Mouse (Mus musculus): ENCODE results near the gene Slc51b. TPM values are rescaled to one million over a fixed set of nuclear protein-coding genes. Genes with fewer than 3 reads are reported as not detected.

Slc51b gene
- polyA plus RNA-seq (2012; rRNA removed) = 13.0 and 15.0 TPM in 2 replicates

DNA sequence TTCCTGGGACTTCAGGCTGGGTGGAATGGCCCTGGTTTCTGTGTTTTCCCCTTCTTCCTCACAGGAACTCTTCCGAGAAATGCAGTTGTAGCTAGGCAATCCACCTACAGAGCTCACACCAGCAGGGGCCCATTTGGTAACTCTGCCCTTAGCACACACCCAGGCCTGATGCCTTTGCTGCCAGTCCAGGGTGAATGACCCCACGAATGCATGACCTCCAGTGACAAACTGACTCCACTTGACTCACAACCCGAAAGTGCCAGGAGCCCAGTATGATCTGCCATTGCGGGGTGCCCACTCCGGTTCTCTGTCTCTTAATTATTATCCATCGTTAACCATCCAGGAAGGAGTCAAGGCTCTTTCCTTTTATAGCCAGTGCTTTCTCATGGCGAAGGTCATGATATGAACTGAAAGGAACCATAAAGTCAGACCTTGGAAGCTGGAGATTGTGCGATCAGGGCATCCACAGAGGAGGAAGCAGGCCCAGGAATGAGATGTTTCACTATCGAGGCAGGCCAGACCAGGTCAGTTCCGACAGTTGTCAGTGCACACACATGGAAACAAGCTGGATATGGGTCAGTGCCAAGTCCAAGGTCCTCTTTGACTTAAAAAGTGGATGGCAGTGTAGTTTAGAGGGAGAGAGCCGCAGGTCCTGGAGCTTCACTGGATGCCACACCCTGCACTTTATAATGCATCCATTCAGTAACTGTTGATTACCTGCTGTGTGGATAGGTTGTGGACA lies at the start of gene Slc51b:
TSS of gene Slc51b (minus strand) at position 196 of the 742 bp plus-strand sequence.
- no peak for TF ChIP-seq POLR2A (IDR thresholded peaks at IDR 0.05; ENCODE audit: low read depth, low read length)
- TF ChIP-seq CTCF (conservative IDR thresholded peaks at IDR 0.05; ENCODE audit: insufficient read depth, insufficient read length, low read depth, low read length) = no peak
- peak within 1 kb of the TSS; percentile 49 for H3K4me3 ChIP-seq (ENCODE audit: insufficient read depth, low read depth, low read length)
- H3K4me1 ChIP-seq (ENCODE audit: control insufficient read depth, insufficient read depth, low read length) = peaks cover 17% of the 10 kb centered on the region
- H3K27ac ChIP-seq (ENCODE audit: insufficient read depth, low read depth, low read length) = peak within 1 kb of the TSS; percentile 77
- no peaks in the 10 kb centered on the region for H3K36me3 ChIP-seq (ENCODE audit: control insufficient read depth, insufficient read depth, low read length)
- DNase-seq = peak; percentile 90
- WGBS = 57% methylated on average over 11 of the region's 11 CpGs
- H3K27me3 ChIP-seq (replicated peaks; ENCODE audit: control insufficient read depth, insufficient read depth, low read length) = no peaks in the 10 kb centered on the region

GRCm38 (mm10) chr9:65467686-65468085 lies 44.9 kb upstream of the Slc51b start:
- WGBS = 42% methylated on average over 11 of the region's 11 CpGs
- H3K4me1 ChIP-seq (ENCODE audit: control insufficient read depth, insufficient read depth, low read length) = no peaks in the 10 kb centered on the region
- H3K4me3 ChIP-seq (ENCODE audit: insufficient read depth, low read depth, low read length) = no peak overlapping the region
- no peak for TF ChIP-seq CTCF (conservative IDR thresholded peaks at IDR 0.05; ENCODE audit: insufficient read depth, insufficient read length, low read depth, low read length)
- TF ChIP-seq POLR2A (IDR thresholded peaks at IDR 0.05; ENCODE audit: low read depth, low read length) = no peak
- H3K27ac ChIP-seq (ENCODE audit: insufficient read depth, low read depth, low read length) = no peak overlapping the region
- H3K27me3 ChIP-seq (replicated peaks; ENCODE audit: control insufficient read depth, insufficient read depth, low read length) = no peaks in the 10 kb centered on the region
- DNase-seq = peak; percentile 15
- H3K36me3 ChIP-seq (ENCODE audit: control insufficient read depth, insufficient read depth, low read length) = no peaks in the 10 kb centered on the region

- Histone ChIP-seq H3K36me3 (ENCODE audit: control insufficient read depth, insufficient read depth, low read length) (no peaks in the 10 kb centered on the region), H3K4me1 (ENCODE audit: control insufficient read depth, insufficient read depth, low read length) (peaks cover 6% of the 10 kb centered on the region; the same call in 1 of the 2 replicates), H3K27ac (ENCODE audit: insufficient read depth, low read depth, low read length) (no peak overlapping the region), H3K4me3 (ENCODE audit: insufficient read depth, low read depth, low read length) (no peak overlapping the region), H3K27me3 (replicated peaks; ENCODE audit: control insufficient read depth, insufficient read depth, low read length) (no peaks in the 10 kb centered on the region)
- 65% methylated on average over 2 of the region's 2 CpGs for WGBS
- DNase-seq = peak; percentile 8
- no peak for TF ChIP-seq CTCF (conservative IDR thresholded peaks at IDR 0.05; ENCODE audit: insufficient read depth, insufficient read length, low read depth, low read length)
- TF ChIP-seq POLR2A (IDR thresholded peaks at IDR 0.05; ENCODE audit: low read depth, low read length) = no peak
These were observed 42.5 kb upstream of the Slc51b start for GRCm38 (mm10) chr9:65465241-65465640.

- Histone ChIP-seq H3K4me3 (ENCODE audit: insufficient read depth, low read depth, low read length) (no peak overlapping the region), H3K27me3 (replicated peaks; ENCODE audit: control insufficient read depth, insufficient read depth, low read length) (no peaks in the 10 kb centered on the region), H3K27ac (ENCODE audit: insufficient read depth, low read depth, low read length) (no peak overlapping the region), H3K4me1 (ENCODE audit: control insufficient read depth, insufficient read depth, low read length) (peaks cover 8% of the 10 kb centered on the region; the same call in 1 of the 2 replicates), H3K36me3 (ENCODE audit: control insufficient read depth, insufficient read depth, low read length) (no peaks in the 10 kb centered on the region)
- TF ChIP-seq POLR2A (IDR thresholded peaks at IDR 0.05; ENCODE audit: low read depth, low read length) (no peak), CTCF (conservative IDR thresholded peaks at IDR 0.05; ENCODE audit: insufficient read depth, insufficient read length, low read depth, low read length) (no peak)
- WGBS = 76% methylated on average over 6 of the region's 6 CpGs
- peak; percentile 69 for DNase-seq
These were observed 41.4 kb upstream of the Slc51b start for GRCm38 (mm10) chr9:65464161-65464560.

DNA sequence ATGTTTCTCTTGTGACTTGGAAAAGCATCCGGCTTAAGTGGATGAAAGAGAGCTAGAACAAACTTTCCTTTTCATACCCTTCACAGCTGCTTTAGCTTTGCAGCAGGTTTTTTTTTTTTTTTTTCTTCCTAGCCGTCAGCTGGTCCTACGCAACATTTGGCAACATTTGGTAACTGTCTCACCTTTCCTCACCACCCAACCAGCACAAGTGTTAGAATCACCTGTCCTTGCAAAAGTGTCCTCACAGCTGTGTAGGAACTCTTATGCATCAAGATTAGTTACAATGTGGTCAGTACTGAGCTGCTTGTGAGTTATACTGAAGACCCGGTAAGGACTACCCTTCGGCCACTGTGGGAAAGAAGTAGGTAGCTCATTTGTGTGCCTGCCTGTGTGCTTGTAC lies 39.8 kb upstream of the Slc51b start:
- DNase-seq = no peak
- Histone ChIP-seq H3K36me3 (ENCODE audit: control insufficient read depth, insufficient read depth, low read length) (no peaks in the 10 kb centered on the region), H3K27me3 (replicated peaks; ENCODE audit: control insufficient read depth, insufficient read depth, low read length) (no peaks in the 10 kb centered on the region), H3K4me3 (ENCODE audit: insufficient read depth, low read depth, low read length) (no peak overlapping the region), H3K4me1 (ENCODE audit: control insufficient read depth, insufficient read depth, low read length) (peaks cover 8% of the 10 kb centered on the region; the same call in 1 of the 2 replicates), H3K27ac (ENCODE audit: insufficient read depth, low read depth, low read length) (no peak overlapping the region)
- WGBS = 63% methylated on average over 5 of the region's 5 CpGs
- no peak for TF ChIP-seq POLR2A (IDR thresholded peaks at IDR 0.05; ENCODE audit: low read depth, low read length)
- no peak for TF ChIP-seq CTCF (conservative IDR thresholded peaks at IDR 0.05; ENCODE audit: insufficient read depth, insufficient read length, low read depth, low read length)

GRCm38 (mm10) chr9:65460732-65461442 lies 38.1 kb upstream of the Slc51b start, which contains the start of gene Spg21:
Spg21 (plus strand) TSS chr9:65460947.
- no peak for TF ChIP-seq POLR2A (IDR thresholded peaks at IDR 0.05; ENCODE audit: low read depth, low read length)
- no peak for TF ChIP-seq CTCF (conservative IDR thresholded peaks at IDR 0.05; ENCODE audit: insufficient read depth, insufficient read length, low read depth, low read length)
- WGBS = under 1% methylated on average over 53 of the region's 53 CpGs
- Histone ChIP-seq H3K36me3 (ENCODE audit: control insufficient read depth, insufficient read depth, low read length) (no peaks in the 10 kb centered on the region), H3K27ac (ENCODE audit: insufficient read depth, low read depth, low read length) (peak within 1 kb of the TSS; percentile 72), H3K27me3 (replicated peaks; ENCODE audit: control insufficient read depth, insufficient read depth, low read length) (no peaks in the 10 kb centered on the region), H3K4me1 (ENCODE audit: control insufficient read depth, insufficient read depth, low read length) (peaks cover 8% of the 10 kb centered on the region; the same call in 1 of the 2 replicates), H3K4me3 (ENCODE audit: insufficient read depth, low read depth, low read length) (peak within 1 kb of the TSS; percentile 90)
- DNase-seq = peak; percentile 97

DNA sequence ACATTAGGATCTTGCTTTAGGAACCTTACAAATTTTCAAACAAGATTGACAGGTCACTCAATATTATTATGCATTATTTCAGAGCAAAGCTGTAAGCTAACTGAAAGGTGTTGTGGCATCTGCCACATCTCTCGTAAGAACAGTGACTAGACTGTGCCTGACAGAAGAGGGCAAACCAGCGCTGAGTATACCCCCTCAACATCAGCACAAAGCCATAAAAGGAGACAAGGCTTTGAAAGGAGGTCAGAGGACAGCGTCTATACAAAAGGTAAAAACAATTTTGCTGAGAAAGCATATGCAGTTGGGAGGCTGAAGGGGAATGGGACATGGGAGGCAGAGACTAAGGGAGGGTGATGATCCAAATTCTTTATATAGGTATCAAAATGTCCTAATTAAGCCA lies 37.4 kb upstream of the Slc51b start:
- Histone ChIP-seq H3K36me3 (ENCODE audit: control insufficient read depth, insufficient read depth, low read length) (no peaks in the 10 kb centered on the region), H3K27ac (ENCODE audit: insufficient read depth, low read depth, low read length) (no peak overlapping the region), H3K4me1 (ENCODE audit: control insufficient read depth, insufficient read depth, low read length) (peaks cover 8% of the 10 kb centered on the region; the same call in 1 of the 2 replicates), H3K27me3 (replicated peaks; ENCODE audit: control insufficient read depth, insufficient read depth, low read length) (no peaks in the 10 kb centered on the region), H3K4me3 (ENCODE audit: insufficient read depth, low read depth, low read length) (no peak overlapping the region)
- TF ChIP-seq POLR2A (IDR thresholded peaks at IDR 0.05; ENCODE audit: low read depth, low read length) (no peak), CTCF (conservative IDR thresholded peaks at IDR 0.05; ENCODE audit: insufficient read depth, insufficient read length, low read depth, low read length) (no peak)
- WGBS = 52% methylated on average over 3 of the region's 3 CpGs
- DNase-seq = no peak
